Mouse (Mus musculus): ENCODE measurements around the gene Nkain2. TPM values are rescaled to one million over a fixed set of nuclear protein-coding genes. Genes with fewer than 3 reads are reported as not detected.

The Nkain2 gene
- total and polyA plus RNA-seq, 2 experiments from 2014 or later, result 23.3 to 45.0 TPM

DNA sequence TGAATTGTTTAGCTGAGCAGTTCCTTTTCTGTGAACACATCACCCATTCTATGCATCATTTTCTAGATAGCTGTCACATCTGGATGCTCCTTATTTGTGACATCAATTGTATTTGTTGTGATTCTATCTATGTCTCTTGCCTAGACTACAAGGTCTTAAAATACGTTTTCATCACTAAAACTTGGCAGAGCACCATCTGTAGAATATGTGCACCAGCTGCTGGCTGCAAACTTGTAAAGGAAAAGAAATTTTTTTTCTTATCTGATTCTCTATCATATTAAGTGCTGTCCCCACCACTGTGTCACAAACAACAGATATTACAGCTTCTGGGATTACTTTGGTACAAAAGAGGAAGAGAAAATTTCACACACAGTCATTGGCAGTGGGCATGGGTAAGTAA, 860.3 kb downstream of the Nkain2 start:
- Histone ChIP-seq H3K4me1 (ENCODE audit: insufficient read depth, low read length) (no peaks in the 10 kb centered on the region), H3K4me3 (ENCODE audit: low read depth, low read length) (no peak overlapping the region), H3K27ac (ENCODE audit: low read depth, low read length) (no peak overlapping the region), H3K27me3 (ENCODE audit: insufficient read depth, low read length) (no peaks in the 10 kb centered on the region), H3K4me2 (ENCODE audit: low read depth, low read length, poor library complexity, severe bottlenecking) (no peak overlapping the region), H3K36me3 (ENCODE audit: insufficient read depth, low read length) (no peaks in the 10 kb centered on the region), H3K9ac (replicated peaks; ENCODE audit: low read length, poor library complexity, severe bottlenecking) (no peak overlapping the region), H3K9me3 (ENCODE audit: low read length) (no peaks in the 10 kb centered on the region)
- DNase-seq (ENCODE audit: low spot score) (no peak), ATAC-seq (ENCODE audit: low FRiP score) (no peak)
- TF ChIP-seq CTCF (IDR thresholded peaks at IDR 0.05), result no peak
- 56% methylated on average over 1 of the region's 1 CpGs for WGBS

DNA sequence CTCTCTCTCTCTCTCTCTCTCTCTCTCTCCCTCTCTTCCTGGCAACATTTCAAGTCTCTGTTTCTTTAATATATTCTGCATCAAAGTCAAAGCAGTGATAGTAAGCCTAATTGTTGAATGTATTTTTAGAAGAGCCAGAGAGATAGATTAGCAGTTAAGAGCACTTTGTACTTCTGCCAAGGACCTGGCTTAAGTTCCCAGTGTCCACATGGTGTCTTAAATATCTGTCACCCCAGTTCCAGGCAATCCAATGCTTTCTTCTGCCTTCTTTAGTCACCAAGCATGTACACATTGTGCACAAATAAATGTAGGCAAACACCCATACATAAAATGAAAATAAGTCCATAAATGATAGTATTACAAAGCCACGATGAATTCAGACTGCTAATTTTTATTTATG, 871.9 kb downstream of the Nkain2 start:
- H3K4me1 ChIP-seq (ENCODE audit: insufficient read depth, low read length), result no peaks in the 10 kb centered on the region
- H3K4me2 ChIP-seq (ENCODE audit: low read depth, low read length, poor library complexity, severe bottlenecking), result no peak overlapping the region
- no peaks in the 10 kb centered on the region for H3K9me3 ChIP-seq (ENCODE audit: low read length)
- no peak for TF ChIP-seq CTCF (IDR thresholded peaks at IDR 0.05)
- H3K36me3 ChIP-seq (ENCODE audit: insufficient read depth, low read length), result no peaks in the 10 kb centered on the region
- H3K27me3 ChIP-seq (ENCODE audit: insufficient read depth, low read length), result no peaks in the 10 kb centered on the region
- ATAC-seq (ENCODE audit: low FRiP score) (no peak), DNase-seq (ENCODE audit: low spot score) (no peak)
- H3K4me3 ChIP-seq (ENCODE audit: low read depth, low read length), result no peak overlapping the region
- 73% methylated on average over 1 of the region's 1 CpGs for WGBS
- H3K27ac ChIP-seq (ENCODE audit: low read depth, low read length), result no peak overlapping the region
- H3K9ac ChIP-seq (replicated peaks; ENCODE audit: low read length, poor library complexity, severe bottlenecking), result no peak overlapping the region

DNA sequence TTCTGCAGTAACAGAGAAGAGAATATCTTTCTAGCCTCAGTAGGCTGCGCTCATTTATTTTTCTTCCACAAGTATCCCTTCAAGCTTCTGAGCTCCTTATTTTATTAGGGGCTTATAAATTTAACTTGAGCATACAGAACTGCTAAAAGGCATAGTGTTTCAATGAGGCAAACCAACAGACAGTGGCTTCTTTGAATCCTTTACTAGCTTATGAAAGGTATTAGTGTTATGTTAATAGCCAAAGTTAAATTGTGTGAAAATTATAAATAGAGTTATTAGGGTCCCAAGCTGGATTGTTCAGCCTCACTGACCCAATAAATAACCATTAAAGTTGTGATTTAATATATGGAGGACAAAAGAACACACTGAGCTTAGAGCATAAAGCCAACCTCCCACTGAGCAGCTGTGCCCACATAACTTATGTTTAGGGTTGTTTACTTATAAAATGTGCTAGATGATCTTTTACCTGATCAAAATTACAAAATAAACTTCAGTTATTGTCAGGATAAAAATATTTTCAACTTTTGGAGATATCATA, 889.0 kb downstream of the Nkain2 start:
- no peaks in the 10 kb centered on the region for H3K36me3 ChIP-seq (ENCODE audit: insufficient read depth, low read length)
- H3K9ac ChIP-seq (replicated peaks; ENCODE audit: low read length, poor library complexity, severe bottlenecking), result no peak overlapping the region
- H3K9me3 ChIP-seq (ENCODE audit: low read length), result no peaks in the 10 kb centered on the region
- 81% methylated on average over 1 of the region's 1 CpGs for whole genome bisulfite sequencing
- DNase-seq (ENCODE audit: low spot score), result no peak
- H3K27ac ChIP-seq (ENCODE audit: low read depth, low read length), result no peak overlapping the region
- no peak for ATAC-seq (ENCODE audit: low FRiP score)
- H3K4me1 ChIP-seq (ENCODE audit: insufficient read depth, low read length), result no peaks in the 10 kb centered on the region
- H3K27me3 ChIP-seq (ENCODE audit: insufficient read depth, low read length), result no peaks in the 10 kb centered on the region
- H3K4me3 ChIP-seq (ENCODE audit: low read depth, low read length), result no peak overlapping the region
- TF ChIP-seq CTCF (IDR thresholded peaks at IDR 0.05), result no peak
- H3K4me2 ChIP-seq (ENCODE audit: low read depth, low read length, poor library complexity, severe bottlenecking), result no peak overlapping the region

DNA sequence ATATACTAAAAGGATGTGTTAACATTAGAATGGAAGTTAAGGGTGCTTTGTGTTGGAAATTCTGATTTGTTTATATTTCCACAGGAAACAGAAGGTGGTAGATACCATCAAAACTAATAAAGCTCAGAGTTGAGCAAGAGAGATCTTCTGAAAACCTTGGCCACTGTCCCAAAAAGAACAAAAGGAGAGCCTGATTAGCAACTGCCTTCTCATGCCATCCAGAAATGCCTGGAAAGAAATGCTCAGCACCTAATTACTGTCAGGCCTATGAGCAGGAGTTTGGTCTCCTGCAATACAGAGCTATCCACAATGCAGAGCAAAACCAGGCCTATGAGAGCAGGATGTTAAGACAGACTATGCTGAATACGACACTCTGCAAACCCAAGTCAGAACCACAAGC, 897.1 kb downstream of the Nkain2 start:
- DNase-seq (ENCODE audit: low spot score) (peak; percentile 15), ATAC-seq (ENCODE audit: low FRiP score) (no peak)
- no peak overlapping the region for H3K4me3 ChIP-seq (ENCODE audit: low read depth, low read length)
- H3K4me1 ChIP-seq (ENCODE audit: insufficient read depth, low read length), result no peaks in the 10 kb centered on the region
- H3K27me3 ChIP-seq (ENCODE audit: insufficient read depth, low read length), result no peaks in the 10 kb centered on the region
- H3K36me3 ChIP-seq (ENCODE audit: insufficient read depth, low read length), result no peaks in the 10 kb centered on the region
- no peaks in the 10 kb centered on the region for H3K9me3 ChIP-seq (ENCODE audit: low read length)
- no peak overlapping the region for H3K4me2 ChIP-seq (ENCODE audit: low read depth, low read length, poor library complexity, severe bottlenecking)
- no peak for TF ChIP-seq CTCF (IDR thresholded peaks at IDR 0.05)
- no peak overlapping the region for H3K27ac ChIP-seq (ENCODE audit: low read depth, low read length)
- no peak overlapping the region for H3K9ac ChIP-seq (replicated peaks; ENCODE audit: low read length, poor library complexity, severe bottlenecking)
- 76% methylated on average over 1 of the region's 1 CpGs for WGBS

DNA sequence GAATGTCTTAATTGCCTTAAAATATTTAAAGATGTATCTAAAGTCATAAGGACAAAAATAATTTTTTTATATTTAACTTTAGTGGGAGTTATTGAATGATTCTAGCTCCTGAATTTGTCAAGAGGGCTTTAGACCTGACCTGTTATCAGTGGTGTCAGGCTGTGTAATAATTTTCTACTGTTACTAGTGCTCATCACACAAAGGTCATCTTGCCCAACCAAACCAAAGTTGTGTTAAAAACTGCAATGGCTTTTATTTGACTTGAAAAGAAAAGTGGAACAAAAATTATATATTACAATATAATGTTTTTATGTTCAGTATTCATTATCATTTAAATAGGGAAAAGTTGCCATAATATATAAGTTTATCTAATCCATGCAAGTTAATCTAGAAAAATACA, 911.9 kb downstream of the Nkain2 start:
- no peak overlapping the region for H3K4me3 ChIP-seq (ENCODE audit: low read depth, low read length)
- no peak overlapping the region for H3K9ac ChIP-seq (replicated peaks; ENCODE audit: low read length, poor library complexity, severe bottlenecking)
- no peak for TF ChIP-seq CTCF (IDR thresholded peaks at IDR 0.05)
- no peak overlapping the region for H3K27ac ChIP-seq (ENCODE audit: low read depth, low read length)
- H3K9me3 ChIP-seq (ENCODE audit: low read length), result no peaks in the 10 kb centered on the region
- ATAC-seq (ENCODE audit: low FRiP score) (no peak), DNase-seq (ENCODE audit: low spot score) (no peak)
- no peaks in the 10 kb centered on the region for H3K27me3 ChIP-seq (ENCODE audit: insufficient read depth, low read length)
- H3K4me2 ChIP-seq (ENCODE audit: low read depth, low read length, poor library complexity, severe bottlenecking), result no peak overlapping the region
- H3K36me3 ChIP-seq (ENCODE audit: insufficient read depth, low read length), result no peaks in the 10 kb centered on the region
- H3K4me1 ChIP-seq (ENCODE audit: insufficient read depth, low read length), result no peaks in the 10 kb centered on the region

DNA sequence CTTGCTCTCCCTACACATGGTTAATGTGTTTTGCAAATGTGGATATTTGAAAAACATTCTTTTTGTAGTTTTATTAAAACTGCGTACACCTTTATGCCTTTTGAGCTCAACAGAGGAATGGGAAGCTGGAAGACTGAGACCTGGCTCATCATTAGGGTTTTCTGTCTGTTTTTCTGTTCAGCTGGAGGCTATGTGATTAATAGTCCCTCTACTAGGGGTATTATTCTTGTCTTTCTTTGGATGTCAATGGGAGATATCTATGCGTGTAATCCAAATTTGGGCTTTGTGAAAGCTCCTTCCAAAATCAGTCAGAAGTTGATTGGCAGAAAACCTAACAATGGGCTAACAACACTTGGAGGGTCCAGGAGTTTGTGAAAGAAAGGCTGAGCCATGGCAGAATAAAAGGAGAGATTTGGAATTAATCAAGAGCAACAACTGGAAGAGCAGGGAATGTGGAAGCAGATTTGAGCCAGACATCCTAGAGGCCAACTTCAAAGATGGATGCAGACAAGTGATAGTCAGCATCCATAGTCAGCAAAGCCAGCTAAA, 943.0 kb downstream of the Nkain2 start:
- no peak overlapping the region for H3K4me3 ChIP-seq (ENCODE audit: low read depth, low read length)
- TF ChIP-seq CTCF (IDR thresholded peaks at IDR 0.05), result no peak
- H3K27ac ChIP-seq (ENCODE audit: low read depth, low read length), result no peak overlapping the region
- H3K9me3 ChIP-seq (ENCODE audit: low read length), result no peaks in the 10 kb centered on the region
- H3K4me2 ChIP-seq (ENCODE audit: low read depth, low read length, poor library complexity, severe bottlenecking), result no peak overlapping the region
- DNase-seq (ENCODE audit: low spot score) (no peak), ATAC-seq (ENCODE audit: low FRiP score) (no peak)
- WGBS, result 30% methylated on average over 2 of the region's 2 CpGs
- H3K36me3 ChIP-seq (ENCODE audit: insufficient read depth, low read length), result no peaks in the 10 kb centered on the region
- no peaks in the 10 kb centered on the region for H3K27me3 ChIP-seq (ENCODE audit: insufficient read depth, low read length)
- H3K9ac ChIP-seq (replicated peaks; ENCODE audit: low read length, poor library complexity, severe bottlenecking), result no peak overlapping the region
- no peaks in the 10 kb centered on the region for H3K4me1 ChIP-seq (ENCODE audit: insufficient read depth, low read length)

Measured in midbrain, postnatal 0 days (tissue).